Mouse (Mus musculus) erythroblast, embryonic 14.5 days (primary cell): ENCODE results near the gene Pou2f1.

Experiments used
- GATA1 ChIP-seq: IDR thresholded peaks from 2 replicates; pipeline ENCODE4 v1.6.1; 2012; ENCODE audit warnings: low read length, inconsistent platforms, mixed read lengths
- TAL1 ChIP-seq: IDR thresholded peaks from 3 replicates; pipeline ENCODE4 v1.6.1; 2012; ENCODE audit warnings: low read length, inconsistent platforms, mixed read lengths

GRCm38 (mm10) chr1:166047505-166048170 lies 45.2 kb upstream of the Pou2f1 start:
- TF ChIP-seq GATA1 = no peak
- no peak for TF ChIP-seq TAL1
